Mouse (Mus musculus) left cerebral cortex, postnatal 10 days (tissue): Measurements from ENCODE around the gene Gm4767. TPM values are rescaled to one million over a fixed set of nuclear protein-coding genes. Genes with fewer than 3 reads are reported as not detected.
"Not testable (repeated sequence)": the region's sequence is repeated elsewhere in the genome, so short reads cannot be mapped to it uniquely, and the experiment has no call there.

ENCODE experiments used
- DNase-seq, 2 experiments: peaks; one replicate each; pipeline ENCODE4 v3.0.0; 2021 to 2022; ENCODE audit warnings: low spot score in 2 of 2, mixed read lengths in 1 of 2; ENCODE audit errors: extremely low spot score in 1 of 2
- intact Hi-C: fragments of 180-260 bp; cut with DNase I; formaldehyde crosslinking; loops from one replicate; pipeline ENCODE4 v1.15.1; 2025
- total RNA-seq, 2 experiments: library from RNA; stranded (reverse); gene quantifications; 2 replicates each; pipeline ENCODE4 v1.2.3; 2021

Gene Gm4767
- 1 to 10 TPM; 3.2 to 3.9 TPM for total RNA-seq

GRCm38 (mm10) chr10:81811899-81812298 is at the start of gene Gm4767:
Gm4767 (plus strand) TSS chr10:81812186.
- peak in 1 of 2 experiments; percentile 0 for DNase-seq
- intact Hi-C loops: not testable (repeated sequence)

GRCm38 (mm10) chr10:81770506-81771403 is 41.2 kb upstream of the Gm4767 start, which contains the start of gene Gm3055:
Gm3055 (minus strand) TSS chr10:81771161.
- DNase-seq, intact Hi-C loops: not testable (repeated sequence)

- DNase-seq, intact Hi-C loops: not testable (repeated sequence)
Measured at GRCm38 (mm10) chr10:81771404-81771777, 40.6 kb upstream of the Gm4767 start.

GRCm38 (mm10) chr10:81846219-81846618 is 34.2 kb downstream of the Gm4767 start:
- DNase-seq, intact Hi-C loops: not testable (repeated sequence)

- intact Hi-C loops, DNase-seq: not testable (repeated sequence)
Measured at GRCm38 (mm10) chr10:81863409-81864407, 51.7 kb downstream of the Gm4767 start, which contains the start of gene Gm32687. Gm32687 (plus strand) TSS chr10:81863934.

Other genes with a start within 250 kb of the Gm4767 start
- gene Tle2, start 237.6 kb upstream of the Gm4767 start, total RNA-seq: 10 to 100 TPM; 20.9 to 22.4 TPM
- gene Tle6, start 211.1 kb upstream of the Gm4767 start, total RNA-seq: 1 to 10 TPM in 1 of 2 experiments, under 1 TPM in 1; 0.93 to 3.0 TPM
- gene BC025920, start 205.9 kb upstream of the Gm4767 start, total RNA-seq: 1 to 10 TPM; 1.9 to 2.2 TPM
- gene Sirt6, start 184.4 kb upstream of the Gm4767 start, total RNA-seq: 10 to 100 TPM; 28.0 to 29.3 TPM
- gene Ankrd24, start 183.6 kb upstream of the Gm4767 start, total RNA-seq: 10 to 100 TPM; 34.1 to 35.1 TPM
- gene Gm10778, start 163.1 kb upstream of the Gm4767 start, total RNA-seq: 1 to 10 TPM; 5.0 to 5.7 TPM
- 10 to 100 TPM in 1 of 2 experiments, 1 to 10 TPM in 1; 9.7 to 10.6 TPM for gene Zfp433, start 107.4 kb upstream of the Gm4767 start, total RNA-seq
- gene Gm3055, start 41.0 kb upstream of the Gm4767 start, total RNA-seq: 10 to 100 TPM in 1 of 2 experiments, 1 to 10 TPM in 1; 7.0 to 10.2 TPM
- gene Gm32687, start 51.7 kb downstream of the Gm4767 start, total RNA-seq: 1 to 10 TPM; 4.0 to 4.3 TPM
- 1 to 10 TPM; 2.6 to 4.6 TPM for gene Zfp781, start 118.3 kb downstream of the Gm4767 start, total RNA-seq
- gene Zfp873, start 235.9 kb downstream of the Gm4767 start, total RNA-seq: 1 to 10 TPM; 8.5 to 10.0 TPM